Mouse (Mus musculus) induced T-regulatory cell, adult 2 months (primary cell): Measurements from ENCODE around the gene Cox20.
"Not testable (repeated sequence)": the region's sequence is repeated elsewhere in the genome, so short reads cannot be mapped to it uniquely, and the experiment has no call there.

Experiments
- DNase-seq: peaks from one replicate; pipeline ENCODE4 v3.0.0-alpha.2; 2012; ENCODE audit warnings: low read depth

Gene Cox20

GRCm38 (mm10) chr1:178320723-178321590, 2.0 kb downstream of the Cox20 start:
- DNase-seq = peak; percentile 66

- DNase-seq = peak; percentile 32
These were observed 2.9 kb downstream of the Cox20 start for GRCm38 (mm10) chr1:178321730-178322357.

GRCm38 (mm10) chr1:178323235-178323634, 4.3 kb downstream of the Cox20 start:
- DNase-seq = peak; percentile 27

- no peak for DNase-seq
These were observed 5.6 kb downstream of the Cox20 start for GRCm38 (mm10) chr1:178324568-178324967.

GRCm38 (mm10) chr1:178326357-178326756, 7.4 kb downstream of the Cox20 start:
- peak; percentile 20 for DNase-seq

GRCm38 (mm10) chr1:178326950-178327349, 8.0 kb downstream of the Cox20 start:
- peak; percentile 13 for DNase-seq

GRCm38 (mm10) chr1:178329017-178329416, 10.1 kb downstream of the Cox20 start:
- DNase-seq = peak; percentile 20

- DNase-seq = peak; percentile 11
These were observed 11.0 kb downstream of the Cox20 start for GRCm38 (mm10) chr1:178329946-178330345.

- peak; percentile 74 for DNase-seq
These were observed 16.9 kb downstream of the Cox20 start for GRCm38 (mm10) chr1:178335860-178336261.

- DNase-seq = peak; percentile 95
These were observed 17.4 kb downstream of the Cox20 start for GRCm38 (mm10) chr1:178336289-178336775.

GRCm38 (mm10) chr1:178336777-178337481, 18.0 kb downstream of the Cox20 start:
- DNase-seq = peak; percentile 75

GRCm38 (mm10) chr1:178337551-178338317, 18.8 kb downstream of the Cox20 start, which contains the start of gene Hnrnpu:
TSS of gene Hnrnpu (minus strand) at chr1:178337797.
- peak; percentile 97 for DNase-seq

GRCm38 (mm10) chr1:178338318-178338641, 19.4 kb downstream of the Cox20 start:
- DNase-seq = no peak

GRCm38 (mm10) chr1:178340213-178340612, 21.3 kb downstream of the Cox20 start:
- no peak for DNase-seq

- DNase-seq = no peak
These were observed 22.5 kb downstream of the Cox20 start for GRCm38 (mm10) chr1:178341435-178341834.

- no peak for DNase-seq
These were observed 23.1 kb downstream of the Cox20 start for GRCm38 (mm10) chr1:178342063-178342462.

GRCm38 (mm10) chr1:178342612-178343011, 23.7 kb downstream of the Cox20 start:
- no peak for DNase-seq

- DNase-seq = not testable (repeated sequence)
These were observed 25.3 kb downstream of the Cox20 start for GRCm38 (mm10) chr1:178344071-178344805.

- DNase-seq = no peak
These were observed 31.9 kb downstream of the Cox20 start for GRCm38 (mm10) chr1:178350792-178351191.

GRCm38 (mm10) chr1:178351643-178352042, 32.7 kb downstream of the Cox20 start:
- DNase-seq = peak; percentile 29

- no peak for DNase-seq
These were observed 35.6 kb downstream of the Cox20 start for GRCm38 (mm10) chr1:178354576-178354975.
